Mouse (Mus musculus) cerebellum, adult 2 months (tissue): Measurements from ENCODE around the gene Agap1.

ENCODE experiments used
- CTCF ChIP-seq: fragments of 200-500 bp; IDR thresholded peaks from 2 replicates; pipeline ENCODE4 v1.5.1; 2011; ENCODE audit warnings: low read depth, mild to moderate bottlenecking, control low read depth, low read length, moderate library complexity, borderline replicate concordance; ENCODE audit not compliant: insufficient read depth
- POLR2A ChIP-seq: fragments of 200-500 bp; IDR thresholded peaks from 2 replicates; pipeline ENCODE4 v1.6.1; 2011; ENCODE audit warnings: low read length, control low read depth, borderline replicate concordance; ENCODE audit not compliant: insufficient read depth

DNA sequence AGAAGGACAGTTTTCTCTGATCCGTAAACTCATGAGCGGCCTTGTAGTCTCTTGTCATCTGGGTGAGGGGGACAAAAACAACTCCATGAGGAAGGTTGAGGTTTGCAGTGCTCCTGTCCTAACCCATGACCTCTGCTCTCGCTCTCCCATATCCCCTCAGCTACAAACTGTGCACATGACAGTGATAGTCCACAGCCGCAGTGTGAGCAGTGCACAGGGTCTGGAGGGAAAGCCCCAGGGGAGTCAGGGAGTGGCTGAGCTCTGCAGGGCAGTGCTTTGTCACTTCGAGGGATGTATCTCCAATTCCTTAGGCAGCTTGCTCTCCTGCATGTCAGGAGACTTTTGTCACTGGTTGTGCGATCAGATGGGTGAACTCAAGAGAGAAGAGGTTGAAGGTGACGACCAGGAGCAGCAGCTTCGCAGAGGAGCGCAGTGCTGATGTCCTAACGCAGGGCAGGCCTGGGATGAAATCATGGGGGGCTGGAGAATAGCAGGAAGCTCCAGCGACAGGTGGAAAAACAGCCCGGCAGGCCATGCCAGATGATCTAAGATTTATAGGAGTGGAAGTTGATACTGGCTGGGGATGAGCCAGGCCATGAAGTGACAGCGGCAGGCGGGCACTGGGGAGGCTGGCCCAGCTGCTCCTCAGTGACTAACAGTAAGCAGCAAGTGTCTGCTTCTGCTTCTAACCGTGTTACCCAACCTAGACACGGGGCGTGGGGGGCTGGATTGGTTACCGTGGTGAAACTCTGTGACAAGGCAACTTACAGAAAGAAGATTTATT is 83.7 kb downstream of the Agap1 start:
- TF ChIP-seq CTCF, result no peak
- TF ChIP-seq POLR2A, result no peak
